Mouse (Mus musculus): ENCODE measurements around the gene Serinc3. TPM values are rescaled to one million over a fixed set of nuclear protein-coding genes. Genes with fewer than 3 reads are reported as not detected.
A peak's percentile ranks its signal among the peaks of the same experiment; 100 is the strongest.

Serinc3 gene
- polyA plus RNA-seq, 1 experiment from 2014 or later: 39.3 TPM

- H3K9me3 ChIP-seq (ENCODE audit: control insufficient read depth, low read length): no peaks in the 10 kb centered on the region
- H3K27ac ChIP-seq (replicated peaks; ENCODE audit: low read depth, low read length): no peak overlapping the region
- no peak overlapping the region for H3K4me3 ChIP-seq (replicated peaks; ENCODE audit: low read depth, low read length)
- no peak for ATAC-seq (ENCODE audit: low FRiP score, low TSS enrichment)
- no peaks in the 10 kb centered on the region for H3K36me3 ChIP-seq (ENCODE audit: control insufficient read depth, insufficient read depth, low read length)
- no peaks in the 10 kb centered on the region for H3K27me3 ChIP-seq (ENCODE audit: control insufficient read depth, insufficient read depth, low read length)
- WGBS: 94% methylated on average over 3 of the region's 3 CpGs
- no peak overlapping the region for H3K4me2 ChIP-seq (ENCODE audit: low read length)
- peaks cover 9% of the 10 kb centered on the region for H3K4me1 ChIP-seq (ENCODE audit: control insufficient read depth, insufficient read depth, low read length)
- no peak for DNase-seq
- H3K9ac ChIP-seq (replicated peaks; ENCODE audit: low read length): no peak overlapping the region
Observed at GRCm38 (mm10) chr2:163686886-163687285, 42.0 kb upstream of the Serinc3 start.

DNA sequence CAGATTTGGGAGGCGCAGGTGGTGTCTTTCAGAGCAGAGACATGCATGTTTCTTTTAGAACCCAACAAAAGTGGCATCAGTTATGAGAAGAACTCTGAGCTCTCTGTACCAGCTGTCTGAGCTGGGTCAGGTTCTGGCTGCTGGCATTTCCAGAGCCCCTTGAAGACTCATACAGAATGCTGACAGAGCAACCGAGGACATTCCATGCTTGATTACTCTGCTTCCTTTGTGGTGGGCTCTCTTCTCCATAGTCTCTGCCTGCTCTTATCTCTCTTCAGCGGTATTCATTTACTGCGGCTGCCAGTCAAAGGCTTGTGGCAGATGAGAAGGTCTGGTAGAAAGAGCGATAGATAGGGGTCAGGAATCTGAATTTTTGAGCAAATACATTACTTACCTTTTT, 41.3 kb upstream of the Serinc3 start:
- Histone ChIP-seq H3K36me3 (ENCODE audit: control insufficient read depth, insufficient read depth, low read length) (no peaks in the 10 kb centered on the region), H3K4me2 (ENCODE audit: low read length) (no peak overlapping the region), H3K4me3 (replicated peaks; ENCODE audit: low read depth, low read length) (no peak overlapping the region), H3K9ac (replicated peaks; ENCODE audit: low read length) (no peak overlapping the region), H3K9me3 (ENCODE audit: control insufficient read depth, low read length) (no peaks in the 10 kb centered on the region), H3K4me1 (ENCODE audit: control insufficient read depth, insufficient read depth, low read length) (peaks cover 9% of the 10 kb centered on the region), H3K27ac (replicated peaks; ENCODE audit: low read depth, low read length) (no peak overlapping the region), H3K27me3 (ENCODE audit: control insufficient read depth, insufficient read depth, low read length) (no peaks in the 10 kb centered on the region)
- no peak for ATAC-seq (ENCODE audit: low FRiP score, low TSS enrichment)
- no peak for DNase-seq
- 80% methylated on average over 5 of the region's 5 CpGs for WGBS

DNA sequence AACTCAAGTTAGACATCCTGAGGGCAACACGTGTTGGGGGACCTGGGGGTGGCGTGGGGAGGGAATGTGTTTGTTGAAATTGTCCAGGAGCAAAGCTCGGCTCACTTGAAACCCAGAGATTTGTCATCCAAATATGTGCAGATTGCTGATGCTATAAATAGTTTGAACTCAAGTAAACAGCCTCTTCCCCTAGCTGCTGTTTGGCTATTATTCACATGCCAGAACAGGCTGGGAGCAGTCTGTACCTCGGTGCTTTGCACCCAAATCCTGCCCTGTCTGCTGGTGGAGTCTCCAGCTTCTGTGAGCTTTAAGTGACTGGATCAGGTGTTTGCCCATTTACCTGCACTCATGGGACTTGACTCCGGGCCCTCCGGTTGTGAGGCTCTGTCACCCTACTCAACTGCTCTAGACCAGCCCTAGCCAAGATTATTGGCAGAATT, 40.9 kb upstream of the Serinc3 start:
- DNase-seq (no peak), ATAC-seq (ENCODE audit: low FRiP score, low TSS enrichment) (no peak)
- Histone ChIP-seq H3K9ac (replicated peaks; ENCODE audit: low read length) (no peak overlapping the region), H3K36me3 (ENCODE audit: control insufficient read depth, insufficient read depth, low read length) (no peaks in the 10 kb centered on the region), H3K4me2 (ENCODE audit: low read length) (no peak overlapping the region), H3K27me3 (ENCODE audit: control insufficient read depth, insufficient read depth, low read length) (no peaks in the 10 kb centered on the region), H3K4me1 (ENCODE audit: control insufficient read depth, insufficient read depth, low read length) (peaks cover 6% of the 10 kb centered on the region), H3K9me3 (ENCODE audit: control insufficient read depth, low read length) (no peaks in the 10 kb centered on the region), H3K4me3 (replicated peaks; ENCODE audit: low read depth, low read length) (no peak overlapping the region), H3K27ac (replicated peaks; ENCODE audit: low read depth, low read length) (no peak overlapping the region)
- WGBS: 84% methylated on average over 6 of the region's 6 CpGs

DNA sequence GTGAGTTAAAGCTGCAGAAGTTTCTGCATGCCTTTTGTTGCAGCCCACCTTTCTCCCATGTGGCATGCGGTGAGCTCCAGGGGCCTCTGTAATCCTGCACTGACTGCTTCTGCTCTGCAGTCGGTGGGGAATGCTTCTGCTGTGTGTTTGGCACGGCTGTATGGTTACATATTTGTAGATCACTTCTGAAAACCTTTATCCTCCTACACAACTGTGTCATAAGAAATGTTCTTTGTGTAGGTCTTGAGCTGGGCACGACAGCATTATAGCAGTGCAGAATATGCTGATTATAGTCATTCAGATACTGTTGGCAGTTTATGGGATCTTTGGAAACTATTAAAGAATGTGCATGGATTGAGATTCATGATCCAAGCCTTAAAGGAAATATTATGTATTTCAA, 40.4 kb upstream of the Serinc3 start:
- ATAC-seq (ENCODE audit: low FRiP score, low TSS enrichment) (no peak), DNase-seq (no peak)
- 59% methylated on average over 4 of the region's 4 CpGs for WGBS
- Histone ChIP-seq H3K9ac (replicated peaks; ENCODE audit: low read length) (no peak overlapping the region), H3K4me1 (ENCODE audit: control insufficient read depth, insufficient read depth, low read length) (peaks cover under 1% of the 10 kb centered on the region), H3K9me3 (ENCODE audit: control insufficient read depth, low read length) (no peaks in the 10 kb centered on the region), H3K36me3 (ENCODE audit: control insufficient read depth, insufficient read depth, low read length) (no peaks in the 10 kb centered on the region), H3K4me2 (ENCODE audit: low read length) (no peak overlapping the region), H3K4me3 (replicated peaks; ENCODE audit: low read depth, low read length) (no peak overlapping the region), H3K27ac (replicated peaks; ENCODE audit: low read depth, low read length) (no peak overlapping the region), H3K27me3 (ENCODE audit: control insufficient read depth, insufficient read depth, low read length) (no peaks in the 10 kb centered on the region)

DNA sequence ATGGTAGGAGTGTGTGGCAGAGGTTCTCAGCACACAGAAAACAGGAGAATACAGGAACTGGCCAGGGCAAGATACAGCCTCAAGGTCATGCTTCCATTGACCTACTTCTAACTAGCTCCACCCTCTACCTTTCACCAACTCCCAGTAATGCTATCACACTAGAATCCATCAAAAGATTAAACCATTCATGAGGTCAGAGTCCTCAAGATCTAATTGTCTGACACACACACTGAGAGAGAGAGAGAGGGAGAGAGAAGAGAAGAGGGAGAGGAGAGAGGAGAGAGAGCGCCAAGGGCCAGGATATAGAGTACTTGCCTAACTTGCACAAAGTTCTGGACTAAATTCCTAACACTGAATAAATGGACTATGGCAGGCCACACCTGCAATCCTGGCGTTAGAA, 37.4 kb upstream of the Serinc3 start:
- ATAC-seq (ENCODE audit: low FRiP score, low TSS enrichment) (no peak), DNase-seq (no peak)
- no peak overlapping the region for H3K4me3 ChIP-seq (replicated peaks; ENCODE audit: low read depth, low read length)
- H3K9me3 ChIP-seq (ENCODE audit: control insufficient read depth, low read length): no peaks in the 10 kb centered on the region
- no peaks in the 10 kb centered on the region for H3K27me3 ChIP-seq (ENCODE audit: control insufficient read depth, insufficient read depth, low read length)
- 97% methylated on average over 2 of the region's 2 CpGs for WGBS
- H3K9ac ChIP-seq (replicated peaks; ENCODE audit: low read length): no peak overlapping the region
- H3K36me3 ChIP-seq (ENCODE audit: control insufficient read depth, insufficient read depth, low read length): no peaks in the 10 kb centered on the region
- H3K27ac ChIP-seq (replicated peaks; ENCODE audit: low read depth, low read length): no peak overlapping the region
- no peaks in the 10 kb centered on the region for H3K4me1 ChIP-seq (ENCODE audit: control insufficient read depth, insufficient read depth, low read length)
- no peak overlapping the region for H3K4me2 ChIP-seq (ENCODE audit: low read length)

GRCm38 (mm10) chr2:163676745-163677144, 31.8 kb upstream of the Serinc3 start:
- Histone ChIP-seq H3K4me2 (ENCODE audit: low read length) (no peak overlapping the region), H3K4me3 (replicated peaks; ENCODE audit: low read depth, low read length) (no peak overlapping the region), H3K4me1 (ENCODE audit: control insufficient read depth, insufficient read depth, low read length) (peaks cover 12% of the 10 kb centered on the region; the same call in 1 of the 2 replicates), H3K27me3 (ENCODE audit: control insufficient read depth, insufficient read depth, low read length) (no peaks in the 10 kb centered on the region), H3K9me3 (ENCODE audit: control insufficient read depth, low read length) (no peaks in the 10 kb centered on the region), H3K36me3 (ENCODE audit: control insufficient read depth, insufficient read depth, low read length) (no peaks in the 10 kb centered on the region), H3K27ac (replicated peaks; ENCODE audit: low read depth, low read length) (no peak overlapping the region), H3K9ac (replicated peaks; ENCODE audit: low read length) (no peak overlapping the region)
- DNase-seq (no peak), ATAC-seq (ENCODE audit: low FRiP score, low TSS enrichment) (no peak)
- 94% methylated on average over 3 of the region's 3 CpGs for WGBS

DNA sequence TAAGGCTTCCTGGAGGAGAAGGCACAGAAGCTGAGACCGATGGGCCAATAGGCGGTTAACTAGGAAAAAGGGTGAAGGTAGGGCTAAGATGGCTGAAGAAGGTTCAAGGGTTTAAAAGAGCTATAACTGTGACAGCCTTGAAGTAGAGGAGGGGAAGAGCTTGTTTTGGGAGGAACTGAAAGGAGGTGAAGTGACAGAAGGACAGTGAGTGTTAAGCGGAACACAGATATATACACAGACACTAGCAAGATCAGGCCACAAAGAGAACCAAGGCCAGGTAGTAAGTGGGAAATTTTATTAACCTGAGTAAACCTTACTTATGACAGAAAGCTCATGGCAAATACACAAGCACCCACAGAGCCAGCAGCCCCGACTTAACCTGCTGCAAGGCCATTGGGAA, 31.4 kb upstream of the Serinc3 start:
- no peaks in the 10 kb centered on the region for H3K36me3 ChIP-seq (ENCODE audit: control insufficient read depth, insufficient read depth, low read length)
- H3K9ac ChIP-seq (replicated peaks; ENCODE audit: low read length): no peak overlapping the region
- no peak for ATAC-seq (ENCODE audit: low FRiP score, low TSS enrichment)
- no peaks in the 10 kb centered on the region for H3K9me3 ChIP-seq (ENCODE audit: control insufficient read depth, low read length)
- no peaks in the 10 kb centered on the region for H3K27me3 ChIP-seq (ENCODE audit: control insufficient read depth, insufficient read depth, low read length)
- no peak overlapping the region for H3K27ac ChIP-seq (replicated peaks; ENCODE audit: low read depth, low read length)
- H3K4me3 ChIP-seq (replicated peaks; ENCODE audit: low read depth, low read length): no peak overlapping the region
- no peak for DNase-seq
- peaks cover 12% of the 10 kb centered on the region; the same call in 1 of the 2 replicates for H3K4me1 ChIP-seq (ENCODE audit: control insufficient read depth, insufficient read depth, low read length)
- WGBS: 98% methylated on average over 4 of the region's 4 CpGs
- no peak overlapping the region for H3K4me2 ChIP-seq (ENCODE audit: low read length)

DNA sequence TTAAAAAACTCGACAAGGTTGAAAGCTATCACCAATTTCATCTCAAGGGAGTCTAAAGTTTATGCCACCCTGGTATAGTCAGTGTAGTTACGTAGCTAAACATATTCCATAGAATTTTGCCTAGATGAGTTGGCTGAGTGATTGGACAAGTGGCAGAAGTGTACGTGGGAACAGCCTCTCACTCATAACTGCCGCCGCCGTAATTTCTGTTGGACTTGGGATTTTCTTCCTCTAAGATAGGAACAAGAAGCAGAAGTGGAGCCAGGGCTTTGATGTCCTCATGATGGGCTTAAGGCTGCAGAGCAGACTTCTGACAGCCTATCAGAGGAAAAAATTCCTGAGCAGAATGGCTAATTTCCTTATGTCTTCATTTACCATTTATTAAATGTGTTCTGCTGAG, 30.7 kb upstream of the Serinc3 start:
- WGBS: 72% methylated on average over 6 of the region's 6 CpGs
- ATAC-seq (ENCODE audit: low FRiP score, low TSS enrichment) (no peak), DNase-seq (peak; percentile 24)
- H3K4me3 ChIP-seq (replicated peaks; ENCODE audit: low read depth, low read length): no peak overlapping the region
- H3K9ac ChIP-seq (replicated peaks; ENCODE audit: low read length): no peak overlapping the region
- H3K9me3 ChIP-seq (ENCODE audit: control insufficient read depth, low read length): no peaks in the 10 kb centered on the region
- H3K4me2 ChIP-seq (ENCODE audit: low read length): no peak overlapping the region
- no peaks in the 10 kb centered on the region for H3K36me3 ChIP-seq (ENCODE audit: control insufficient read depth, insufficient read depth, low read length)
- no peak overlapping the region for H3K27ac ChIP-seq (replicated peaks; ENCODE audit: low read depth, low read length)
- peaks cover 12% of the 10 kb centered on the region; the same call in 1 of the 2 replicates for H3K4me1 ChIP-seq (ENCODE audit: control insufficient read depth, insufficient read depth, low read length)
- no peaks in the 10 kb centered on the region for H3K27me3 ChIP-seq (ENCODE audit: control insufficient read depth, insufficient read depth, low read length)

GRCm38 (mm10) chr2:163675144-163675619, 30.3 kb upstream of the Serinc3 start:
- Histone ChIP-seq H3K27me3 (ENCODE audit: control insufficient read depth, insufficient read depth, low read length) (no peaks in the 10 kb centered on the region), H3K36me3 (ENCODE audit: control insufficient read depth, insufficient read depth, low read length) (no peaks in the 10 kb centered on the region), H3K4me2 (ENCODE audit: low read length) (no peak overlapping the region), H3K4me3 (replicated peaks; ENCODE audit: low read depth, low read length) (no peak overlapping the region), H3K9ac (replicated peaks; ENCODE audit: low read length) (no peak overlapping the region), H3K4me1 (ENCODE audit: control insufficient read depth, insufficient read depth, low read length) (peaks cover 12% of the 10 kb centered on the region; the same call in 1 of the 2 replicates), H3K27ac (replicated peaks; ENCODE audit: low read depth, low read length) (no peak overlapping the region; the same call in 1 of the 2 replicates), H3K9me3 (ENCODE audit: control insufficient read depth, low read length) (no peaks in the 10 kb centered on the region)
- ATAC-seq (ENCODE audit: low FRiP score, low TSS enrichment) (no peak), DNase-seq (no peak)
- WGBS: 63% methylated on average over 5 of the region's 5 CpGs

Data from midbrain, embryonic 14.5 days (tissue).